Mouse (Mus musculus) B cell, adult 2 months (primary cell): ENCODE measurements at regions not wholly inside any gene's neighbourhood (a gene's known extent, or its start where the extent isn't known, plus 50 kb on each side); places are given as distances from the start of the nearest gene placed in this dataset.

Experiments used
- DNase-seq, 2 experiments: peaks; one replicate each; pipeline ENCODE4 v3.0.0; 2022

DNA sequence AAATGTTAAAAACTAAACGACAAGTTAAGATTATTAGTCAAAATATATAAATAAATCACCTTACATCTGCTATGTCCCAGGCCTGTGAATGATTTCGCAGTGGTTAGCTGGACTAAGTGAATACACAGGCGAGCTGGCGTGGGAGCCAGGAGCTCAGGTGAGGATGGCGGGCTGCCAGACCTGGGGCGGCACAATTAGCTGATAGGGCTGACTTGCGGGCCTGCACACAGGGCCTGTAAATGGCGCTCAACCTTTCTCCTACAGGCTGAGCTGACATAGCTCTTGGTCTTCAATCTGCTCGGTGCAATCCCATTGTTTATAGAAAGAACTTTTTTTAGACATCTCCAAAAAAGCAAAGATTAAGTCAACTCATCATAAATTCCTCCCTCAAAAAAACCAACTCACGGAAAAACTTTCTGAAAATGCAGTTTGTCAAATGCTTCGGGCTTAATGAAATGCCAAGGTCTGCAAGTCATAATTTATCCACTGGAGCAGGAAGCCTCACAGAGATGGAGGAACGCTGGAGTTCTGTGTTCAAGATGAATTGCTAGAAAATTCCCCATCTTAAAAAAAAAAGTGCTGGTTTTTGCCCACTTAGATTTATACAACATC is 312.7 kb upstream of the Nfe2l3 start:
- DNase-seq, result no peak

DNA sequence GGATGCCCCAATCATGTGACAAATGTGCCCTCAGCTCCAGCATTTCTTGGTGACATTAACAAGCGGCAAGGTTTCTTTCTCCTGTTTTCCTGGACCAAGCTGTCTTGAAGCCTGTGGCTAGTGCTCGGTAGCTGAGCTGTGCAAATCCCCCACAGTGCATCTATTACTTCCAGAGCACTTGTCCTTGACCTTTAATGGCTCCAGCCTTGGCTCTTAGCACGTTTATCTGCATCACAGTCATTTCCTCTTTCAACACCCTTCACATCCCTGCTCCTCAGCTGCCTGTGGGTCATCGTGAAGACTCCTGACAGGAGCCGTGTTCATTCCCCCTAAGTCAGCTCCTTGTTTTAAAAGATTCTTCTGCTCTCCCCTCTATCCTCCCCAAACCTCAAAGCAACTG is 309.5 kb upstream of the Nfe2l3 start:
- DNase-seq, result no peak

DNA sequence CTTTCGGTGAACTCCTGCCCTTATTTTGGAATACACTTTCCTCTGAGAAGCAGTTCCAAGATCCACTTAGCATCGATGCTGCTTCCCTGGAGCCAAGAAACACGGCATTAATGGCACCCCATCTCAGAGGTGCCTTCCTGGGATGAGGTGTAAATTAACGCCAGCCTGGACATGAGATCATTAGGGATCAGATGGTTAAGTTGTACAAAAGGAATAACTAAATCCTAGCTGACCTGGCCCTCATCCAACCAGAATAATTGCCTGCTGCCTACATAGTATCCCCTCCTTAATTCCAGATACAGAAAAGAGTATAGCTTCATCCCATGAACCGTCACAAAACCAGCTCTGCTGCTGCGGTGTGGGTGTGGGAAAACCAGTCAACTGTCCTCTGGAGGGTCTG is 304.6 kb upstream of the Nfe2l3 start:
- no peak for DNase-seq

DNA sequence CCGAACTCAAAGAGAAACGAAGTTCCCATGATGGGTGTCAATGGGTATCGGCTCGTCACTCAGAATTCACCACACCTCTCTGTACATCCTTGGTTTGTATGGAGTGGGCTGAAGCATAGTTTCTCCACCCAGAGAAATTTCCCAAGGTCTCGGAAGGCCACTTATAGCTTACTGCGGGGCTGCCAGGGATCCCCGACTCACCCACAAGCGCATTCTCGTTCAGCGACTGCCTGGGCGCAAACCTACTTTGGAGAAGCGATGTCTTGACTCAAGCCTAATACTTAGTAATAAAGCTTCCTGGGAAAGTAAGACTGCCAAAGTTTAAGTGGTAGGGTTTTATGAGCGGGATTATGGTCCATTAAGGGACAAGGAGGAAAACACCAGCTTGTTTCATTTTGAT is 303.4 kb upstream of the Nfe2l3 start:
- DNase-seq, result no peak

DNA sequence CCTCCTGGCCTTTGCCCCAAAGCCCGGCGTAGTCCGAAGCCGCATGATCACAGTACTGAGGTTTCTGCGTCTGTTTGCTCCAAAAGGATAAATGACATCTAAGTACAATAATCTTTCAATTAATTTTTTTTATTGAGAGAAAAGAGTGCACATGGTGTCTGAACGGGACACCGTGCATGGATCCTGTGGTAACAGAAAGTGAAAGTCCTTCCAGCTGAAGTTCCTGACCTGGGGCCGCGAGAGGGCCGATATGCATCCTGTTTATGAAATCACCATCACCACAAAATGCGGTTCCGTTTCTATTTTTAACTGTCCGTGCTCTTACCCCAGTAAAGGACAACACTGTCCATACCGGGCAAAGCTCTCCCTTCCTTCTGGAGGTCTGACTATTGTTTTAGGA is 302.9 kb upstream of the Nfe2l3 start:
- DNase-seq, result peak; percentile 66 to 69

DNA sequence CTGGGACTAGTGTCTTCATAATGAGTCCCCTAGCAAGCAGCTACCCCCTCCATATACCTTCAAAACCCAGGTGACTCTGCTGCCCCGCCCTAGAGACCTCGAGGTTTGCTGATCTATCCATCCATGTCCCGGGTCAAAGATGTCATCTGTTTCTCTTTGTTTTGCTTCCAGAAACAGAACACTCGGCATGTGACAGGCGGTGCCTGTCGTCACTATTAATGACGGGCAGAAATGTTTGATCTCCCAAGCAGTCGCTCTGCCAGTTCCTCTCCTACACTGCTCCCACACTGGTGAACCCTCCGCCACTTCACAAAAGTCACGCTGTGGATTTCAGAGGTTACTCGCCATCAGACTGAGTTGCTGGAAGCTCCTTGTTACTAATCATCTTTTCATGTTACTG is 287.7 kb upstream of the Nfe2l3 start:
- peak; percentile 69 to 75 for DNase-seq

DNA sequence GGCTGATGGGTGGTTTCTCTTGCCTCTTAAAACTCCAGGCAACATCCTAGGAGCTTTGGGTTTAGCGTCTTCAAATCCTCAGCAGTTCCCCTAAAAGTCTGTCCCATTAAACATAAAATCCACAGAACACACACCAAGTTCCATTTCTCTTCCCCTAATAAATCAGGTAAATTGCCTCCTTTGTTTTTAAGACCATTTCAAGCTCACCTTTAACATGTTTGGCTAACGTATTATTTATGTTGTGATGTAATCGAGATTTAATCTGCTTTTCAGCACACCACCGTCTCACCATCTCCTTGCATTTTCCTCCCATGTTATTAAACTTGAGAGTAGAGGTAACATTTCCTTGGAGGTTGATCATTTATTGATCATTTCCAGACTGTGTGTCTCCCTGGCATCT is 286.6 kb upstream of the Nfe2l3 start:
- no peak for DNase-seq

DNA sequence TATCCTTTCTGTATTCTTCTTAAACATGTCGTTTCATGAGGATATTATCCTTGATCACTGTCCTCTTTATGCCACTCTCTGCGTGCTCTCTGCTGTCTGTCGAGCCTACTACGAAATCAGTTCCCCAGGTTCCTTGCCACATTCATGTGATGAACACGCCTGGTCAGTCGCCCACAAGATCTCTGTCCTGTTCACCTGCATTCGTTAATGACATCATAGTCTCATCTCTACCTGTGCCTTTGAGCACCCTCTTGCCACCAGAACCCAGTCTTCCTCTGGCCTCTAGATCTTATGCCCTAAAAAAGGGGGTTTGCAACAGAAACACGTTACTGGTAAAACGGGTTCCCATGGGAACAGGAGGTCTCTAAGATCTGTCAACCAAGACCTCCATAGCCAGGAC is 283.6 kb upstream of the Nfe2l3 start:
- DNase-seq, result peak; percentile 44 to 48

DNA sequence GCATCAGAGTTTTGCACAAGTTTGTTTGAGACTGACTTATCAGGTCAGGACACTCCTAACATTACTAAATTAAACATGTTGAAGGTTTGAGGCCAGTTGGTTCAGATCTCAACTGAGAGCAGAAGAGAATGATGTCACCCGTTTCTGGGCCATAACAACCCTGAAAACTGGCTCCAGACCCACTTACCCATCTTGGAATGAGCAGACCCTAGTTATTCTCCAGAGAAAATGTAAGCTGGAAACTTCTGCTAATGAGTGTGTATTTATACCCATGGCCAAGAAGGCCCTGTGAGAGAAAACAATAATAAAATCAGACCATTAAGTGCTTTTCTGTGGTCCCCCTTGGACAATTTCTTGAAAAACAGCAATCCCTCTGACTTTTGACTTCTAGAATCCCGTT is 282.4 kb upstream of the Nfe2l3 start:
- DNase-seq, result no peak

DNA sequence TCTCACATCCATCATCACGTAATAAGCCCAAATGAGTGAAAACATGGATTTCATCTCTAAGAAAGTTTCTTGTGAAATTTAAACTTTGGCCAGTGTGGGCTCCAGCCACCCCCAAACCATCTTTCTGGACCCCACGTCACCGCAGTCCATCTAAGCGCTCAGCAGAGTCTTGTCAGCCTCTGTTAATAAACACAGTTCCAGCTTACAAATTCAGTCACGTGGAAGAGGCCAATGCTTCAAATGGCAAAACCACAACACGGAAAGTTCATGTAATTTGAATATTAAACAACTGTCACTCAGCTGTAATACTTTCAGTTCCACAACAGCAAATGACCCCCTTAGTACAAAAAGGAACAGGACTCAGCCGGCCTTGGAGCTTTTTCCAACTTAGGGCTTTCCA is 282.0 kb upstream of the Nfe2l3 start:
- peak; percentile 59 to 65 for DNase-seq

DNA sequence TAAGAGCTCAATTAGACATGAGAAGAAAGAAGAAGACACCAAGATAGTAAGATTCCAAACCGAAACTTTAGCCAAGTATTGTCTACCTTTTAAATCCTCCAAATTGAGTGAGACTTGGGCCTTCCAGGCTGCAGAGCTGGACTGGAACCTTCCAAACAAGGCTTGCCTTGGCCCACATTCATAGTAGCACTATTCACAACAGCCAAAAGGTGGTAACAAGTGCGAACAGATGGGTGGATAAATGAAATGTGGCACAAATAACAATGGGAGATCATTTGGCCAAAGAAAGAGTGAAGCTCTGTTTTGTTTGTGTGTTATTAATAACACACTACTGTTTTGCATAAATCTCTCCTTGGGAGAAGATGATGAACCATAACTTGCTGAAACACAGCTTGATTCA is 281.6 kb upstream of the Nfe2l3 start:
- DNase-seq, result peak in 1 of 2 experiments; percentile 67

DNA sequence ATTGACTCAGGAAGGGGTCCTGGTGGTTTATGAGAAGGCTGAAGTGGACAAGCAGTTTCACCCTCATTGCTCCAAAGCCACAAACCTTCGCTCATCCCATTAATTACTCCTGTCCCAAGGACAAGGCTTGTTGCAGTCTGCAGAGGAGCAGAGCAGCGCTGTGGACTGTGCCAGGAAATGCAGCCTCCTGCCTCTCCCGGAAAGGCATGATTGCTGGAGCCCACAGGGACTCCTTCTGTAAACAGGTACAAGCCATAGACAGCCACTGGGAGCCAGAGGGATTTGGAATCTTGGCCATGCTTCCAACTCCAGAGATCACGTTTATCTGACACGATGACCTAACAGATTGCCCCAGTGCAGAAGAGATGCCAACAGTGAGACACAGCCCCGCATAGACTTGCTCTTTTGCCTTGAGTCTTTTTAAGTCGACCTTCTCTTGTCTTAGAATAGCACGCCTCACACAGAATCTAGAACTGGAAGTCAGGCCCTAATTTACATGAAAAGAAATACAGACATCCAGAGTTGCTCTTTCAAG is 275.6 kb upstream of the Nfe2l3 start:
- no peak for DNase-seq

DNA sequence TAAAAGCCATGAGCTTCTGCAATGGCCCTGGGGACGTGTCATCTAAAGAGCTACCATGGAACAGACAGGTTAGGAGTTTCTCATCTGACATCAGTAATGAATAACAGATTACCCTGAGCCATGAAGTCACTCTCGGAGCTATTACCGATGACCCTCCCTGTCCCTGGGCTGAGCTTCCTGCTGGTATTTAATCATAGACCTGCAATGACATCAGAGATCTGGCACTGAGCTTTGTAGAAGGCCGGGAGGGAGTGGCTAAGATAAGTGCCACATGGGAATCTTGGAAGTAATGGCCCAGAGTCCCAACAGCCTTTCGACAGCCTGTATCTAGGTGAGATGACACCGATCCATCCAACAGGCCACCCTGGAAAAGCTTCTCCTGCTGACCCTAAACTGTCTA is 271.3 kb upstream of the Nfe2l3 start:
- no peak for DNase-seq

DNA sequence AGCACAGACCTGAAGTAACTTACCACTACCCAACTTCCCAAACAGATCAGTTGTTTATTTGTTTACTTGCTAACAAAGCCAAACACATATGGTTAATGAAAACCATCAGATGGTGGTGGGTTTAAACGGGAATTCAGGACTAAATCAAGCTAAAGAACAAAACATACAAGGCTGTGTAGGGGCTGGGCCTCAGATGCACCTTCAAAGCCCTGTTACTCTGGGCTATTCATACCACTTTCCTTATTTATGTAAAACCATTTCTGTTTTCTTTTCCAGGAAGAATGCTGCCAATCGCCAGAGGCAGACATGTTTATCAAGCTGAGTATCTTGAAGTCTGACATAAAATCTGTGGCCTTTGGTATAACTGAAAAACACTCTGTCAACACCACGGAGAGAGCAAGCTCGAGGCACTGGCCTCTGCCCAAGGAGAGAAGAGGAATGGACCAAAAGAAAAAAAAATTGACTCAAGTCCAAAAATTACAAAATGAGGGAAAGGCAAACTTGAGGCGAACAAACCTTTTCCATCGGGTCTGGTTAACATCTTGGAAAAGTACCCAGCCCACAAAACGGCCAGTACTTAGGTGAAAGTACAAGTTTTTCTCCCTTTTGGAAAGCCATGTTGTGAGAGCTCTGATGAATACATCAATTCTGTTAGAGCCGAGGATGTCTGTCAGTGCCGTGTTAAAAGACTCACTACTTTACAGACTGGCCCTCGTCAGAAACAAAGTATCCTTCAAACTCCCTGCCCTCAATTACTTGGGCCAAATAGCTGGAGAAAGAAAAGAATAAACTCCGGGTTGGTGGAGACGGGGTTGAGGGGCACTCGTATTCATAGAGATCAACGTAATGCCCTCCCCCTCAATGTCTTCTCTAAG is 270.0 kb upstream of the Nfe2l3 start:
- no peak for DNase-seq

DNA sequence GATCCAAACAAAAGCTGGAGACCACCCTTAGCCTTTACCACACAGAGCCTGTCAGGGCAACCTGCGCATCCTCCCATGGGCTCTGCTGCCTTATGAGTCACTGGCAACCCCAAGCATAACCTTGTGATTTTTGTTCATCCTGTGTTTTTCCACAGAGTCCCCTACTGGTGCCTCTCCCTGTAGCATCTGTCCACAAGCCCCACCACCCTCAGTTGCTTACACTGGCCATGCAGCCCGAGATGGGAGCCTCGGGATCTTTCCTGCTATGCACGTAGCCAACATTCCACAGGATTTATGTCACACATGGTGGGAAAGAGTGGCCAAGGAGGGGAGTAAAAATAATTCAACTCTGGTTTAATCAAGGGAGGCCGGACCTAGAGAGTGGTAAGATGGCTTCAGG is 269.2 kb upstream of the Nfe2l3 start:
- DNase-seq, result no peak

DNA sequence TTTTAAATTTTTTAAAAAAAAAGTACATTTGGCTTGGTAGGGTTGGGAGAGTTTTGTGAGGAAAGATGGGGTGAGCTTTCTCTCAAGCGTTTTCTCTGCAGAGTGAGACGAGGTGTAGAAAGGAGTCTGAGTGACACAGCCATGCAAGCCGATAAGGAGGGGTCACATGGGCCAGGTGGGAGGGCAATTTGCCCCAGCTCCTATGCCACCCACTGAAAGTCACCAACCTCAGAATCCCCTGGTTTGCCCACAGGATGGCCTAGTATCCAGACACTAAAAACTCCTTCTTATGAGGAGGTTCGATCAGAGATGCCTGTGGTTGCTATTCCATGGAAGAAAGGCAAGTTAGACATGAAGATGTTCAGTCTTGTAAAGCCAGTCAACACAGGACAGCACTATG is 268.6 kb upstream of the Nfe2l3 start:
- no peak for DNase-seq

DNA sequence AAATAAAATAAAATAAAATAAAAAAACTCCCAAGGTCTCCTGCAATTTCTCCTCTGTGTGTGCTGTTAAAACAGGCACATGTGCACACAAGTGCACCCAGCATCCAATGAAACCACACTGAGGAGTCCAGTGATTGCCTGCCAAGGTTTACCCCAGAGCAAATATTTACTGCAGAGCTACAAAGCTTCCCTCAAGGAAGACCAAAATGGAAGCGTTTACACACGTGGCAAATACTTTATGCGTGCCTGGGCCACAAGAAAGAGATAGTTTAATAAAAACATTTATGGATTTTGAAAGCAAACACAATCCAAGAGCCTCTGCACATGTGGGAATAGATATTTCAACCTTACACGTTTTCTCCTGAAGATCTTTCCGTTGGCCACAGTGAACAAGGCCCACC is 265.4 kb upstream of the Nfe2l3 start:
- no peak for DNase-seq

DNA sequence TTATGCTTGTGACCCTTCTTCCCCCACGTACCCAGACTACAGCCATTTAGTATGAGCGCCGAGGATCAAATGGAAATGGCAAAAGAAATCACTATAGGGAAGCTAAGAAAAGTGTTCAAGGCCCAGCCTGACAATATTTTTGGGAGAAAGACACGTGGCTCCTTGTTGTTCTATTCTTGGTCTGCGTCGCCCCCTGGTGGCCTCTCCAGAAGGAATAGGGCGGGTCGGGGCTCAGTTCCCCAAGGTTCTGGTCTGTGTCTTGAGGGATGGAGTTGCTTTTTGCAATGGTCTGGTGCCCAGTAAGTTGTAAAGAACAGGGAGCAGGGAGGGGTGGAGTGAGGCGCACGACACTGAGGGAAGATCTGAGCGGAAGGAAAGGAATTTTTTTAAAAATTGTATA is 264.4 kb upstream of the Nfe2l3 start:
- peak; percentile 86 to 87 for DNase-seq

DNA sequence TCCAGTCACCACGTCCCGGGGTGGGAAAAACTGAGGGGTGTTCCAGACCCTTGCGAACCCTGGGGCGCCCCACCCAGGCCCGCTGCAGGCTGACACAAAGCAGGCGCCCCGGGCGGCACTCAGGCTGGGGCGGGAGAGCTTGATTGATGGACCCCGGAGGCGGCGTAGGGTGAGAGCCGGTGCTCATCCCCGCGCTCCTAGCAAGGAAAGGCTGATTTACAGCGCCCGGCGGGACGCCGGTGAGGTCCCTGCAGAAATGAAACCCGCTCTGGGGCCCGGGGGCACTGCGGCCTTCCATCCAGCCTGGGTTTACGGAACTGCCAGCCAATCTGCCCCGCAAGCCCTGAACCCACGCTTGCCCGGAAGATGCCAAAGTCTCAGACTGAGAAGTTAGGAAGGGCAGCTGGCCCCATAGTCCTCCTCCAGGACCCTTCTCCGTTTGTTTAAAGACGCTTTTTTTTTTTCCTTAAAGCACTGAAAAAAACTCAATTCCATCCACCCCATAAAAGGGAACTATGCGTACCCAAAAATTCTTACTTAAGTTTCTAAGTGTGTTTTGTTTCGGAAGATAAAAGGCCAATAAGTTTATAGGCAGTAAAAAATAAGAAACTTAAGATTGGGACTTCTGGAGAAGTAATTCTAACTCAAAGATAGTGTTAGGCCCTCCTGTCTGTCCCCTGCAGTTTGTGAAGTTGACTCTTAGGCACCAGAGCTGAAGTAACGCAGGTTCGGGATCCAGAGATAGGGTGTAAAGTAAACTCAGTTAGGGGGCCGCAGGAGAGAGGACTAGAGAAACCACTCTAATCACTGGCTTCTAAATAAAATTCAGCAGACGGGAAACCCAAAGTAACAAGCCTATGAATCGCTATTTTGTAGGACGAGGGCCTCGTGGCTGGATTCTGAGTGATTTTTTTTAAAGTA is 263.4 kb upstream of the Nfe2l3 start:
- DNase-seq, result peak; percentile 54 to 62

DNA sequence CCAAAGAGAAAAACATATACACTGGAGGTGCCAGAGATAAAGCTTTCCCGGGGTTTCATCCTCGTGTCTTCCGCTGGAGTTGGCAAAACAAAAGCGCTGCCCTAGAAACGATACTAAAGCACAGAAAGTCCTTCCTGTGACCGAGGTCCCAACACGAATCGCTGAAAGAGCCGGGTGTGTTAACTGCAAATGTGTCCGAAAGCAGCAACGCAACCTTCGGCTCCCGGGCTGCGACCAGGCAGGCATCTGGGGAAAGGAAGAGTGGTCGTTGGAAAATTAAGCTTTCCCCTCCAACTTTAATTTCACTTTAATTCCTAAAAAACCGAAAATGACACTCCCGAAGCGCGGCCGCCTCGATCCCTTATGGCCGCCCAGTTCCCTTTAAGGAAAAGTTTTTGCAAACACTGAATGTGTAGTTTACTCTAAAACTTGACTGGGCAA is 262.5 kb upstream of the Nfe2l3 start:
- DNase-seq, result no peak

DNA sequence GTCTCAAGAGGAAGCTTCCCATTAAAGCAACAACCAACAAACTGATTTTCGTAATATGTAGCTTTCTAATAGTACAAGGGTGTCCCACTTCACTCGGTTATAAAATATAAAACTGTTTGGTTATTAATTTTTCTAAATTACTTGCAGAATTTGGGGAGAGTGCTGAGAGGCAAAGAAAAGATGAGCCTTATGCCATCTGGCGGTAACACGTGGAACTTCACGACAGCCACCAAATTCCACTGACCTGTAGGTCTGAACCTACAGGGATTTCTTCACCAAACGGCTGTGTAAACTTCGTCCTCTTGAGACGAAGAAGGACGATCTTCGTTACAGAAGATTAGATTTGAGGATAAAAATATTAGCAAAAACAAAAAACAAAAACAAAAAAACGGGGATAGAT is 262.1 kb upstream of the Nfe2l3 start:
- peak; percentile 65 to 66 for DNase-seq

DNA sequence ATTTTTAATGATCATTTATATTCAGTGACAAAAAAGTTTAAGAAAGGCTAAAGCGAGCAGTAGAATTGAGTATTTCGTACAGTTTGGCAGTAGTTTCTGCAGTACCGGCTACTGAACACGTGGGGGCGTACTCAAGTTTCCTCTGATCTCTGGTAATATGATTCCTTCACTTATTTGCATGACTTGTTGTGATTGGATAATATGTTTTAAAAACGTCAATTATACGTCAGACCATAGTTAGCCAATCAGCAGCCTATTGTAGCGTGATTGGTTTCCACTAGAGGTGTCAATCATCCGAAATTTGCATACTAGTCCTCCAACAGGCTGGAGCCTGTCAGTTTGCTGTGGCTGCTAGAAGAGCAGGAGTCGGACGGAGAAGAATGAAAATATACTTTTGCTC is 261.6 kb upstream of the Nfe2l3 start:
- peak; percentile 57 to 64 for DNase-seq

DNA sequence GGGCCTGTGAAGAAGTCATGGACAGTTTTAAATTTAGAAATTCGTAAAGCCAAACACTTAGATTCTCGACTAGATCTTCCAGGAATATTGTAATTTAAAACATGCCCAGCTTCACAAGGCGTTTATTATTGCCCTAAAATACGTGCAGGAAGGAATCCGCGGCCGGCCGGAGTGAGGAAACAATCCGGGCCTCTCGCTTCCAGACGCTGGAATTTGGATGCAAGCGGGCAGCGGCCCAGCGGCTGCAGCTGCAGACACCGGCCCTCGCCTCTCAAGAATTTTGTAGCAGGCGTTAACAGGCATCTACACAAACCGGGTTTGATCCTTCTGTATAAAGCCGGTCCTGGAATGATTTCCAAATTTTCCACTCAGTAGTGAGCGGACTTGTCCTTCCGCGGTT is 260.7 kb upstream of the Nfe2l3 start:
- no peak for DNase-seq
